Mouse (Mus musculus) embryonic stem cell, embryonic (primary cell): ENCODE data around the gene Tmem262.

Experiments
- CTCF ChIA-PET, 4 experiments: fragments of 300-600 bp in 2 of 4; fragments of 350-600 bp in 2 of 4; sonication (Branson Sonifier 250); formaldehyde crosslinking; loops; one replicate each; lab custom pipeline; 2022; ENCODE audit warnings: inconsistent platforms in 2 of 4; lab: Charles Lee
- POLR2A ChIA-PET, 4 experiments: fragments of 300-600 bp in 2 of 4; fragments of 350-600 bp in 2 of 4; sonication (Branson Sonifier 250); formaldehyde crosslinking; loops; one replicate each; lab custom pipeline; 2022; ENCODE audit warnings: antibody characterized with exemption in 4 of 4, inconsistent platforms in 1 of 4; lab: Charles Lee

The Tmem262 gene

GRCm38 (mm10) chr19:6068951-6069350, 10.9 kb upstream of the Tmem262 start:
- CTCF ChIA-PET, result interaction anchor here in 1 of 4 experiments (1.4 to 6.4 kb wide), 4 partner anchors 10 to 53 kb away, joined by 3 to 46 read pairs (median 24); partner anchors contain the start of genes Capn1, Cdca5, Tmem262 and Vps51
- POLR2A ChIA-PET, result interaction anchor here (0.5 to 47.9 kb wide), 16 partner anchors 5 to 258 kb away, joined by 3 to 1520 read pairs (median 14); partner anchors contain the start of genes Cdca5 (in 3 of the 4), Vps51 (in 3 of the 4), Zfpl1 (in 3 of the 4) and Fau (in 2 of the 4)

DNA sequence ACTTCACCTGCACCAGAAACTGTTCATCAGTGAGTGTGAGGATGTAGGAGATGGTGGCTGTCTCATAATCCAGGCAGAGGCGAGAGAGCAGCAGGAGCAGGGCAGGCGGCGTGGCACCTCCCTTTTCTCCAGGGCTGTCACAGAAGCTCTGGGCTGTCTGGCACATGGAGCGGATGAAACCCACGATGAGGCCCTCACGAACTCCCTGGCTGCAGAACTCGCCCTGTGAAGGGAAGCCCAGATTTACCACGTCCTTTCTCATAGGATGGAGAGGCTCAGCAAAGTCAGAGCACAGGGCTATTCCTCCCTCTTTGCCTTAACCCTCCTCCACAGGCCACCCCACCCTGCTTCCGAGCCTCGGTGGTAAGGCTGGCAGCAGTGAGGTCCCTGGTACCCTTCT, 10.0 kb upstream of the Tmem262 start:
- ChIA-PET CTCF (interaction anchor here in 3 of 4 experiments (1.0 to 2.6 kb wide), 6 partner anchors 8 to 327 kb away, joined by 3 to 11 read pairs (median 6); partner anchors contain the start of genes Znhit2 (in 2 of the 3), Cdca5 (in 1 of the 3), Tmem262 (in 1 of the 3) and Zfpl1 (in 1 of the 3)), POLR2A (interaction anchor here in 3 of 4 experiments (0.9 to 47.9 kb wide), 24 partner anchors 6 to 343 kb away, joined by 3 to 1520 read pairs (median 4); partner anchors contain the start of genes Cdca5 (in 3 of the 3), Zfpl1 (in 3 of the 3), Znhit2 (in 3 of the 3) and Fau (in 2 of the 3))

GRCm38 (mm10) chr19:6070571-6071250, 9.1 kb upstream of the Tmem262 start:
- POLR2A ChIA-PET, result interaction anchor here (0.6 to 47.9 kb wide), 58 partner anchors 6 to 427 kb away, joined by 3 to 1520 read pairs (median 4); partner anchors contain the start of genes Cdca5 (in 4 of the 4), Zfpl1 (in 4 of the 4), Capn1 (in 3 of the 4) and Fau (in 3 of the 4)
- CTCF ChIA-PET, result interaction anchor here (0.5 to 2.6 kb wide), 17 partner anchors 9 to 326 kb away, joined by 3 to 11 read pairs (median 3); partner anchors contain the start of genes Cdca5 (in 2 of the 4), Zfpl1 (in 2 of the 4), Znhit2 (in 2 of the 4) and Capn1 (in 1 of the 4)

DNA sequence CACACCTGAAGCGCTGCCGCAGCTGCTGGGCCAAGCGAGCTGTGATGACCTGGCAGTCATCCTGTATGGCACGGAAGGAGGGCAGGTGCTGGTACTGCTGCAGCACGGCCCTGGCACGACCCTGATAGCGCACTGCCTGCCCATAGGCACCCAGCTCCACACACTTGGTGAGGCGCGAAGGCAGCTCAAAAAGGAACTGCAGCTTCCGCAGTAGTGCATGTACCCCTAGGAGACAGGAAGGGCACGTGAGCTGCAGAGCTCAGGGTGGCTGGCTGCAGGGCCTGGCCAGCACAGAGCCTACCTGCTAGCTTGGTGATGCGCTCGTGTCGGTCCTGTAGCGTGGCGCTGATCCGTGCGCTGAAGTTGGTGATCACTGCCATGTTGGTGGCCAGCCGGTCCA, 8.6 kb upstream of the Tmem262 start:
- ChIA-PET POLR2A (interaction anchor here (0.8 to 47.9 kb wide), 52 partner anchors 5 to 428 kb away, joined by 3 to 1520 read pairs (median 4); partner anchors contain the start of genes Cdca5 (in 4 of the 4), Zfpl1 (in 4 of the 4), Capn1 (in 3 of the 4) and Fau (in 3 of the 4)), CTCF (interaction anchor here (0.5 to 2.6 kb wide), 14 partner anchors 9 to 264 kb away, joined by 3 to 11 read pairs (median 3); partner anchors contain the start of genes Cdca5 (in 2 of the 4), Zfpl1 (in 2 of the 4), Znhit2 (in 2 of the 4) and Capn1 (in 1 of the 4))

GRCm38 (mm10) chr19:6073889-6074288, 5.9 kb upstream of the Tmem262 start:
- ChIA-PET CTCF (interaction anchor here in 1 of 4 experiments (0.6 kb wide), 1 partner anchor 54 kb away, joined by 3 read pairs; the partner anchor contains the start of gene Snx15), POLR2A (interaction anchor here in 2 of 4 experiments (29.9 to 47.9 kb wide), 4 partner anchors 2 to 15 kb away, joined by 1277 to 1520 read pairs (median 1398); partner anchors contain the start of genes Cdca5 (in 2 of the 2), Fau (in 2 of the 2), Gm28374 (in 2 of the 2) and Mrpl49 (in 2 of the 2))

- ChIA-PET CTCF (interaction anchor here in 1 of 4 experiments (0.9 to 5.4 kb wide), 5 partner anchors 9 to 152 kb away, joined by 3 to 32 read pairs (median 3); partner anchors contain the start of genes Cdc42ep2, Tm7sf2 and Znhit2), POLR2A (interaction anchor here (0.6 to 47.9 kb wide), 38 partner anchors 0 to 989 kb away, joined by 3 to 1520 read pairs (median 4); partner anchors contain the start of genes Tm7sf2 (in 4 of the 4), Cdca5 (in 3 of the 4), Snx15 (in 3 of the 4) and Zfpl1 (in 3 of the 4))
Measured at GRCm38 (mm10) chr19:6076564-6077393, 3.1 kb upstream of the Tmem262 start, which contains the start of gene Vps51. Gene Vps51 (minus strand): TSS chr19:6077231.

DNA sequence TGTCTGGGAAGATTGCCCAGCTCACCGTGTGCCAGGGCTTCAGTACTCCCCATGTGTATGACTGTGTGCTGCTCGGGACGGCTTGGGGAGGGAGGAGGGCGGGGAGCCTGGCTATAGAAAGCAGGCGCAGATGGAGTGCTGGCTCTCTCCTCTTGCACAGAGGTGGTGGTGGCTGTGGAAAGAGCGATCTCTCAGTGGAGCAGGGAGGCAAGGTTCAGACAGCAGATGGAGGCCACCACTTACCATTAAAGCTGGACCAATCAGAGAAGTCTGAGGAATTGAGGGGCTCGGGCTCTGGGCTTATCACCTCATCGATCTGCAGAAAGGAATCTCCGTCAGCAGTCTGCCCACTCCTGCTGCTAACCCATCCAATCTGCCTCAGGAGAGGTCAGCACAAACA, 2.3 kb downstream of the Tmem262 start, which contains the start of gene Gm28374:
Gene Gm28374 (minus strand): TSS at position 101 of the 400 bp plus-strand sequence.
- CTCF ChIA-PET, result interaction anchor here in 1 of 4 experiments (0.9 kb wide), 1 partner anchor 15 kb away, joined by 3 read pairs; no protein-coding TSS in a partner anchor
- POLR2A ChIA-PET, result interaction anchor here in 3 of 4 experiments (0.8 to 47.9 kb wide), 7 partner anchors 6 to 46 kb away, joined by 3 to 1520 read pairs (median 5); partner anchors contain the start of genes Tm7sf2 (in 3 of the 3), Fau (in 2 of the 3), Mrpl49 (in 2 of the 3) and Syvn1 (in 2 of the 3)

DNA sequence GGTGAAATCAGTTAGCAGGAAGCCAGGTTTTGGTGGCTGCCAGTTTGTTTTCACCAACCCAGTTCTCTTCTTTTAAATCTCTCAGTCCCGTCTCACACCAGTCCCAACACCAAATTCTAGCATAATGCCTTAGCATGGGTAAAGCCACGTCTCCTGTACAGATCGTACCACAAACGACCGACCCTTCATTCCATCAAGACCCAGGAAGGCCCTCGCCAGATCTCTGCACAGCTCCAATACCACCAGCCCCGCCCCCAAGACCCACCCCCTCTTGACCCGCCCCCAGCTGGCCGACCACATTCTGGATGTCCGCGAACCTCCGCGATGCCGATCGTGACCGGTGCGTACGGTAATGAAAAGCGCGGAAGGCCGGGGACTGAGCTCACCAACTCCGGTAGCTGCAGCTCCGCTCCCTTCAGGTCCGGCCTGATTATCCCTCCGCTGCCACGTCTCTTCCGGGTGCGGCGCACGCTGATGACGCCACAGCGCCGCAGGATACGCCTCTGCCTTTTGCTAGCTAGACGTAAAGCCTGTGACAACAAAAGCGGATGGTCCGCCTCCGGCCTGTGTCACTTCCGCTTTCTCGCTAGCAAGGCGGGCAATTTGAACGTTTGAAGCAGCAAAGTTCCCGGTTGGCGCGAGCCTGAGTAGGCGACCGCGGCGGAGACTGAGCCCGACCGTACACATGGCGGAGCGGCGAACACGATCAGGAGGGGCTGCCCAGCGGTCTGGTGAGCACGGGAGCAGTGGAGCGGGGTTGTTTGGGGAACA, 4.8 kb downstream of the Tmem262 start, which contains the start of the genes Zfpl1 and Cdca5:
Gene Zfpl1 (minus strand): TSS at position 479 of the 771 bp plus-strand sequence.
Gene Cdca5 (plus strand): TSS at position 506 of the 771 bp plus-strand sequence.
- ChIA-PET POLR2A (interaction anchor here (0.5 to 43.4 kb wide), 130 partner anchors 8 to 1281 kb away, joined by 3 to 1520 read pairs (median 5); partner anchors contain the start of genes Znhit2 (in 4 of the 4), Fau (in 3 of the 4), Mrpl49 (in 3 of the 4) and Pola2 (in 3 of the 4)), CTCF (interaction anchor here (0.6 to 3.8 kb wide), 18 partner anchors 8 to 1031 kb away, joined by 3 to 46 read pairs (median 4); partner anchors contain the start of genes Tm7sf2 (in 2 of the 4), Arl2 (in 1 of the 4), Capn1 (in 1 of the 4) and Cdc42bpg (in 1 of the 4))

GRCm38 (mm10) chr19:6085417-6085879, 5.6 kb downstream of the Tmem262 start:
- CTCF ChIA-PET, result interaction anchor here (0.6 to 3.8 kb wide), 27 partner anchors 8 to 890 kb away, joined by 3 to 46 read pairs (median 4); partner anchors contain the start of genes Tm7sf2 (in 2 of the 4), Capn1 (in 1 of the 4), Cdc42bpg (in 1 of the 4) and Syvn1 (in 1 of the 4)
- POLR2A ChIA-PET, result interaction anchor here (0.5 to 43.4 kb wide), 171 partner anchors 8 to 1282 kb away, joined by 3 to 1520 read pairs (median 5); partner anchors contain the start of genes Vps51 (in 4 of the 4), Znhit2 (in 4 of the 4), Arl2 (in 3 of the 4) and Fau (in 3 of the 4)

GRCm38 (mm10) chr19:6088841-6089240, 9.0 kb downstream of the Tmem262 start:
- CTCF ChIA-PET, result interaction anchor here (0.6 to 1.9 kb wide), 6 partner anchors 21 to 479 kb away, joined by 3 to 9 read pairs (median 4); partner anchors contain the start of genes Arl2 (in 1 of the 4), Batf2 (in 1 of the 4) and Tm7sf2 (in 1 of the 4)
- POLR2A ChIA-PET, result interaction anchor here (0.5 to 43.4 kb wide), 30 partner anchors 7 to 276 kb away, joined by 3 to 1520 read pairs (median 4); partner anchors contain the start of genes Mrpl49 (in 3 of the 4), Vps51 (in 3 of the 4), Cdc42ep2 (in 2 of the 4) and Fau (in 2 of the 4)

- ChIA-PET POLR2A (interaction anchor here in 2 of 4 experiments (0.6 to 43.4 kb wide), 9 partner anchors 9 to 35 kb away, joined by 3 to 1520 read pairs (median 7); partner anchors contain the start of genes Cdca5 (in 2 of the 2), Tm7sf2 (in 2 of the 2), Vps51 (in 2 of the 2) and Zfpl1 (in 2 of the 2)), CTCF (no interaction called here)
Measured at GRCm38 (mm10) chr19:6094119-6094518, 14.3 kb downstream of the Tmem262 start, which contains the start of gene AC131692.1. Gene AC131692.1 (plus strand): TSS chr19:6094419.

GRCm38 (mm10) chr19:6097847-6098246, 18.0 kb downstream of the Tmem262 start:
- ChIA-PET POLR2A (interaction anchor here in 3 of 4 experiments (0.6 to 43.4 kb wide), 8 partner anchors 11 to 517 kb away, joined by 3 to 1520 read pairs (median 6); partner anchors contain the start of genes Cdca5 (in 2 of the 3), Zfpl1 (in 2 of the 3), Fau (in 1 of the 3) and Gm28374 (in 1 of the 3)), CTCF (no interaction called here)

DNA sequence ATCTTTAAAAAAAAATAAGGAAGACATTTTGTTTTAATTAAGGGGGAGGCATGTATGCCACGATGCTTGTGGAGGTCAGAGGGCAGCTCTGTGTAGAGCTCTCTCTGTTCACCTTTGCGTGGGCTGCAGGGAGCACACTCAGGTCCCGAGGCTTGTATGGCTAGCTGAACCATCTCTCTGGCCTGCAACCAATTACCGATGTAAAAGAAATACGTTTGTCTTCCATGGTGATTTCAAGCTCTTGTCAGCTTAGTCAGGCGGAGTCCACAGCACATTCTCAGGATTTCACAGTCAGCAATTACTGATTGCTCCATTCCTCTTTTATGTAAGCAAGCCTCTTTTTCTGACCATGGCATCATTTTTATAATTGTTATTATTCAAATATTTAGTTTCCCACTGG, 21.4 kb downstream of the Tmem262 start:
- CTCF ChIA-PET, result interaction anchor here in 1 of 4 experiments (0.6 kb wide), 1 partner anchor 145 kb away, joined by 4 read pairs; no protein-coding TSS in a partner anchor
- POLR2A ChIA-PET, result interaction anchor here in 3 of 4 experiments (0.5 to 11.0 kb wide), 13 partner anchors 10 to 1890 kb away, joined by 3 to 137 read pairs (median 3); partner anchors contain the start of genes AC131692.1 (in 1 of the 3), Cdca5 (in 1 of the 3), Sac3d1 (in 1 of the 3) and Tm7sf2 (in 1 of the 3)
